Mouse (Mus musculus) skeletal muscle tissue, adult 2 months (tissue): ENCODE measurements around the gene Panx1.

Experiments used
- DNase-seq: peaks from one replicate; pipeline ENCODE4 v3.0.0-alpha.2; 2012; ENCODE audit warnings: low read depth, low spot score

Gene Panx1

GRCm38 (mm10) chr9:14970805-14971525, 74.3 kb downstream of the Panx1 start:
- DNase-seq: no peak

GRCm38 (mm10) chr9:14970211-14970610, 75.1 kb downstream of the Panx1 start:
- DNase-seq: no peak

GRCm38 (mm10) chr9:14967598-14967997, 77.7 kb downstream of the Panx1 start:
- no peak for DNase-seq

GRCm38 (mm10) chr9:14966787-14967186, 78.5 kb downstream of the Panx1 start:
- DNase-seq: no peak

- no peak for DNase-seq
Measured at GRCm38 (mm10) chr9:14965368-14965767, 79.9 kb downstream of the Panx1 start.

- DNase-seq: no peak
Measured at GRCm38 (mm10) chr9:14962769-14963168, 82.5 kb downstream of the Panx1 start.

- DNase-seq: no peak
Measured at GRCm38 (mm10) chr9:14954659-14955058, 90.6 kb downstream of the Panx1 start.
